Mouse (Mus musculus) gastrocnemius, adult 18-20 months (tissue): Measurements from ENCODE around the gene 3110009E18Rik. TPM values are rescaled to one million over a fixed set of nuclear protein-coding genes. Genes with fewer than 3 reads are reported as not detected.

Source experiments
- DNase-seq: peaks from one replicate; pipeline ENCODE4 v3.0.0; 2021; ENCODE audit warnings: low spot score
- total RNA-seq, 2 experiments: library from RNA; stranded (reverse); gene quantifications; 2 replicates each; pipeline ENCODE4 v1.2.3; 2021

Gene 3110009E18Rik
- total RNA-seq, 2 experiments from 2014 or later = 4.6 to 5.7 TPM

- DNase-seq = no peak
Observed at GRCm38 (mm10) chr1:120100456-120101226, 20.3 kb upstream of the 3110009E18Rik start.

- DNase-seq = no peak
Observed at GRCm38 (mm10) chr1:120101227-120101609, 19.8 kb upstream of the 3110009E18Rik start.

GRCm38 (mm10) chr1:120105556-120105959 is 15.4 kb upstream of the 3110009E18Rik start:
- DNase-seq = no peak

GRCm38 (mm10) chr1:120109741-120110432 is 11.1 kb upstream of the 3110009E18Rik start:
- DNase-seq = no peak

- DNase-seq = no peak
Observed at GRCm38 (mm10) chr1:120111766-120112165, 9.2 kb upstream of the 3110009E18Rik start.

GRCm38 (mm10) chr1:120112251-120113187 is 8.5 kb upstream of the 3110009E18Rik start:
- no peak for DNase-seq

GRCm38 (mm10) chr1:120115671-120116081 is 5.3 kb upstream of the 3110009E18Rik start:
- peak; percentile 65 for DNase-seq

GRCm38 (mm10) chr1:120116106-120116505 is 4.9 kb upstream of the 3110009E18Rik start:
- peak; percentile 31 for DNase-seq

GRCm38 (mm10) chr1:120118854-120119253 is 2.1 kb upstream of the 3110009E18Rik start:
- DNase-seq = no peak

GRCm38 (mm10) chr1:120119389-120119788 is 1.6 kb upstream of the 3110009E18Rik start:
- no peak for DNase-seq

- DNase-seq = peak; percentile 54
Observed at GRCm38 (mm10) chr1:120120141-120120968, 632 bp upstream of the 3110009E18Rik start.

- no peak for DNase-seq
Observed at GRCm38 (mm10) chr1:120121930-120122530, 1.0 kb downstream of the 3110009E18Rik start.

GRCm38 (mm10) chr1:120122634-120123383 is 1.8 kb downstream of the 3110009E18Rik start:
- DNase-seq = no peak

GRCm38 (mm10) chr1:120124839-120125238 is 3.9 kb downstream of the 3110009E18Rik start:
- DNase-seq = no peak

GRCm38 (mm10) chr1:120125471-120125870 is 4.5 kb downstream of the 3110009E18Rik start:
- DNase-seq = no peak

- DNase-seq = no peak
Observed at GRCm38 (mm10) chr1:120126318-120126717, 5.3 kb downstream of the 3110009E18Rik start.

GRCm38 (mm10) chr1:120132376-120132775 is 11.4 kb downstream of the 3110009E18Rik start:
- DNase-seq = no peak

- DNase-seq = no peak
Observed at GRCm38 (mm10) chr1:120135934-120136786, 15.2 kb downstream of the 3110009E18Rik start.
